Mouse (Mus musculus) hindbrain, embryonic 15.5 days (tissue): ENCODE data around the gene Cacna2d3. TPM values are rescaled to one million over a fixed set of nuclear protein-coding genes. Genes with fewer than 3 reads are reported as not detected.
A peak's percentile ranks its signal among the peaks of the same experiment; 100 is the strongest.

ENCODE experiments used
- ATAC-seq: fragments of 200-750 bp; cut with Nextera tagmentation; 2 replicates; pipeline ENCODE4 v1.8.0; 2017; ENCODE audit warnings: low read depth, moderate number of reproducible peaks, moderate TSS enrichment; ENCODE audit not compliant: low FRiP score
- H3K27ac ChIP-seq: fragments of 300-500 bp; sonication (generic); replicated peaks from 2 replicates; pipeline ENCODE4 v1.5.1; 2015; ENCODE audit warnings: mild to moderate bottlenecking, inconsistent platforms
- H3K27me3 ChIP-seq: fragments of 300-500 bp; sonication (generic); 2 replicates; pipeline ENCODE4 v1.6.1; 2015; ENCODE audit warnings: control low read depth, inconsistent platforms
- H3K36me3 ChIP-seq: fragments of 300-500 bp; sonication (generic); 2 replicates; pipeline ENCODE4 v1.6.1; 2015; ENCODE audit warnings: control low read depth, inconsistent platforms
- H3K4me1 ChIP-seq: fragments of 300-500 bp; sonication (generic); replicated peaks from 2 replicates; pipeline ENCODE4 v1.6.1; 2015; ENCODE audit warnings: control low read depth, inconsistent platforms
- H3K4me2 ChIP-seq: fragments of 300-500 bp; sonication (generic); 2 replicates; pipeline ENCODE4 v1.6.1; 2015; ENCODE audit warnings: moderate library complexity, mild to moderate bottlenecking, inconsistent platforms
- H3K4me3 ChIP-seq: fragments of 300-500 bp; sonication (generic); 2 replicates; pipeline ENCODE4 v1.5.1; 2015; ENCODE audit warnings: mild to moderate bottlenecking, inconsistent platforms
- H3K9ac ChIP-seq: fragments of 300-500 bp; sonication (generic); 2 replicates; pipeline ENCODE4 v1.6.1; 2015; ENCODE audit warnings: inconsistent platforms
- H3K9me3 ChIP-seq: fragments of 300-500 bp; sonication (generic); 2 replicates; pipeline ENCODE4 v1.6.1; 2016; ENCODE audit warnings: control low read depth, inconsistent platforms
- WGBS: fragments of 180-500 bp; shearing (Covaris S2); methylation state at CpG from one replicate; pipeline ENCODE4 v1.1.7; 2015; 5-methylcytosine and 5-hydroxymethylcytosine counted together
- polyA plus RNA-seq: library from polyadenylated mRNA; unstranded; fragments of >200 nt; fragmentation: Nextera tagmentation; extraction: Ambion mirVana; gene quantifications from 2 replicates; pipeline ENCODE4 v1.2.1, GENCODE M21; 2015

The Cacna2d3 gene
- polyA plus RNA-seq, 1 experiment from 2014 or later, result 47.1 TPM

DNA sequence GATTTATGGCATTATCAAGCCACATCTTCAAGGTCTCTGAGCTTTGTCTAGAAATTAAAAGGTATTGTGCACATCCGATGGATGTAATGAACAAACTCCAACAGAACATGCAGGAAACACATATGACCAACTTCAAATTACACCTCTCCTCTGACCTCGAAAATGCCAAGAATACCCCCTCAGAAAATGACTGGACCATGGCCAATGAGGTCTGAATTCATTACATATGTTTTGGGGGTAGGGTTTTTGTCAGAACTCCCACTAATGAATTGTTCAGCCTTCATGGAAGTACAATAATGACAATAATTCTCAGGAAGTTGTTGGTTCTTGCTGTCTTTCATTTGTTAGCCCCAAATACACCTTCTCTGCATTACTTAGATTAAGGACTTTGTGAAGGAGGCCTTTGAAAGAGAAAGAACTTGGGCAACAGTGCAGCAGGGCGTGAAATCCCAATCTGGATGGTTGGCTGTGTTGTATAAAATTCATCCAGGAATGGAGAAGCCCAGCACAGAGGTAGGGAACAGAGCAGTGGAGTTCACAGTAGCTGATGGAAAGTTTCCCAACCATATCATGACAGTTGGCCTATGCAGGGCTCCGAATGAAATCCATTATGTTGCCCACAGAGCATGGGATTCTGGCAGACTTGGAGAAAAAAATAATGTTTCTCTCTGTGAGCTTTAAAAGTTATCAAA lies 499.3 kb downstream of the Cacna2d3 start:
- no peaks in the 10 kb centered on the region for H3K27me3 ChIP-seq
- H3K4me3 ChIP-seq, result no peak overlapping the region
- no peak overlapping the region for H3K27ac ChIP-seq
- no peak overlapping the region for H3K4me2 ChIP-seq
- no peak overlapping the region for H3K9ac ChIP-seq
- H3K36me3 ChIP-seq, result no peaks in the 10 kb centered on the region
- no peaks in the 10 kb centered on the region for H3K9me3 ChIP-seq
- ATAC-seq, result no peak
- 0 out of 2 replicates have a peak, but pooled peaks cover 2% of the 10 kb centered on the region for H3K4me1 ChIP-seq
- 46% methylated on average over 4 of the region's 4 CpGs for whole genome bisulfite sequencing

DNA sequence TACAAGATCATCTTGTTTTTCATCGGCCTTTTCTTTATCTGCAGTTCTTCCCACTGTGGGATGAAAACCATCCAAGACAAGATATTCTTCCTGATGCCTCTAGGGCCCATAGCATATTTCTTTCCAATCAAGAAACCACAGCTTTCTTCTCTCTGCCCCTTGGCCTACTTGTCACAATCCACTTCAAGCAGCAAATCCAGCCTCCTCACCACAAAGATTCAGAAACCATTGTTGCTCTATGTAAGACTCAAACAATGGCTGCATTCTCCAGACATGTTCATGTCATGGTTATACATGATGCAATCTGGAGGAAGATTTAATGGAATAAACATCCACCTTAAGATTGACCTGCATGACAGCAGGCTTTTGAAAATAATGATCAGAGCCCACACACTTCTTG lies 505.6 kb downstream of the Cacna2d3 start:
- Histone ChIP-seq H3K27me3 (no peaks in the 10 kb centered on the region), H3K4me3 (no peak overlapping the region), H3K9me3 (no peaks in the 10 kb centered on the region), H3K4me1 (no peaks in the 10 kb centered on the region), H3K9ac (no peak overlapping the region), H3K27ac (no peak overlapping the region), H3K36me3 (no peaks in the 10 kb centered on the region), H3K4me2 (no peak overlapping the region)
- WGBS, result 66% methylated on average over 1 of the region's 1 CpGs
- ATAC-seq, result no peak

DNA sequence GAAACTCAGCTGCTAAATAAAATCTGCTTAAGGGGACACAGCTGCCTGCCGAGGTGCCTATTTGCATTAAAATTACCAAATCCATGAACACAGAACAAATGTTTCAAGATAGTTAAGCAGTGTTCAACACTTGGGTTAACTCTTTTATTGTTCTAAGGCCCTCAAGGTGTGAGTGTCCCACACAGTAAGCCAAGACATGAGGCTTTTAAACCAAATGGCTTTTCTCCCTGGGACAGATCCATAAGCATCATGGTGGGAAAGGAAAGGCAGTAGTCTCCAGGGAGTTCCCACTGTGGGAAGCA lies 516.7 kb downstream of the Cacna2d3 start:
- 0 out of 2 replicates have a peak, but pooled peaks have one; percentile 19 for ATAC-seq
- Histone ChIP-seq H3K4me1 (peaks cover 8% of the 10 kb centered on the region), H3K9me3 (no peaks in the 10 kb centered on the region), H3K4me2 (no peak overlapping the region), H3K27me3 (no peaks in the 10 kb centered on the region), H3K4me3 (no peak overlapping the region), H3K9ac (no peak overlapping the region), H3K36me3 (no peaks in the 10 kb centered on the region), H3K27ac (no peak overlapping the region)
- 16% methylated on average over 1 of the region's 1 CpGs for WGBS

DNA sequence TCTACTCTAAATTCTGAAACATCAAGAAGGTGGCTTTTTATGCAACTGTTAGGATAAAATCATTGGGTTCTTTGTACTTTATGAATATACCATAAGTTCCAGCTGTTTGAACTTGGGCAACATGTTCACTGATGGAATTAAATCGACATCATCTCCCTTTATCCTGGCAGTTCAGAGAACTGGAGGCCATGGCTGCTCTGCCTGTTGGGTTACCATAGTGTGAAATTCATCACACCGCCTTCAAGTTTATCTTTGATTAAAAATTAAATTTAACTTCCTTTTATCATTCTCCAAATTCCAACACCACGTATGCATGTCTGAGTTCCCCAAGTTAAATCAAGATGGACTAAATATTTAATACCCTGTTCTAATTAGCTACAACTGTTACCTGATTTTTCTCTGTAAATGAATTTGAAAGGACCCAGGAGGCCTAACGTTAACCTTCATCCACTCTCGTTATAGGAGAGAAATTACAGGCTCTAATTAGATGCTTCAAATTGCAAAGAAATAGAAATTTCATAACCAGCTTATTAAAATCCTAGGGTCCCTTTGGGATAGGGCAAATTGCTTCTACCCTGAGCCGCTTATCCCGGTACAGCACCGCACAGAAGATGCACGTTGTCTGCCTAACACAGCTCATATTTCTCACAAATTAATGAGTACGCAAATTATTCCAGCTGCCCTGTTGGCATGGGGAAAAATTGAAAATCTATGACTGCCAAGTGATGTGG lies 517.3 kb downstream of the Cacna2d3 start:
- Histone ChIP-seq H3K4me1 (peaks cover 8% of the 10 kb centered on the region), H3K36me3 (no peaks in the 10 kb centered on the region), H3K9ac (no peak overlapping the region), H3K4me3 (no peak overlapping the region), H3K27me3 (no peaks in the 10 kb centered on the region; the same call in 1 of the 2 replicates), H3K27ac (no peak overlapping the region), H3K4me2 (no peak overlapping the region), H3K9me3 (no peaks in the 10 kb centered on the region)
- peak; percentile 84 for ATAC-seq
- 44% methylated on average over 10 of the region's 10 CpGs for WGBS

DNA sequence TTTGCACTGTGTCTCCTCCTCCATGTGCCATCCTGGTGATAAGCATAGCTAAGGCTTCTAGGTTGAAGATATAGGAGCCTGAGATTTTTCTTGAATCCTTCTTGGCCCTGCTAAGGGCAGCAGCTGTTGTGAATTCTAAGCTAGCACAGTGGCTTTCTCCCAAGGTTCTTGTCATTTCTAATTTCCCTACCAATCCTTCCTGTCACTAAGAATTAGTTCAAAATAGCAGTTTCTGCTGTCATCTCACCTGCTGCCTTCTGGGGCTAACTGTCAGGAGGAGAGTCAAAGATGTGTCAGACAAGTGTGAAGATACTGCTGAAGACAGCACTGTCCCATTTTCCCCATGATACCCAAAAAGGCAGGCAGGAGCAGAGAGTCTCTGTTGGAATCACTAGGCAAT lies 525.5 kb downstream of the Cacna2d3 start:
- Histone ChIP-seq H3K27ac (no peak overlapping the region), H3K36me3 (no peaks in the 10 kb centered on the region), H3K4me2 (no peak overlapping the region)

DNA sequence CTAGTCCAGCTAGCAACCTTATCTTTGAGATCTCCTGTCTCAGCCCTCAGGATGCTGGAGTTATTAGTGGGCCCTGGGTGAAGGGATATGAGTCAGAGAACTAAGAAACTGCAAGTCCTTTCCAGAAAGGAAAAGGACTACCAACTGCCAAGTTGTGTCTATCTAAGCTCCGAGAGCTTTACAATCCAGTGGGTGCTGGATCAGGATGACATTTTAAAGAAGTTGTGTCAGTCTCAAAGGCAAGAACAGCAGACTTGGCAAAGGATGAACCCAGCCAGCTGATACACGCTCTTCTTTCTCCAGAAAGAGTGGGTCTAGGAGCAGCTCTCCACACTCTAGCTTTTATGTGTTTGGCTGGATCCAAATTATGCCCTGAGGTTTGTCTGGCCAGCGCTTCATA lies 530.2 kb downstream of the Cacna2d3 start:
- H3K27ac ChIP-seq, result no peak overlapping the region
- H3K9ac ChIP-seq, result no peak overlapping the region
- H3K9me3 ChIP-seq, result no peaks in the 10 kb centered on the region
- H3K27me3 ChIP-seq, result no peaks in the 10 kb centered on the region
- H3K36me3 ChIP-seq, result no peaks in the 10 kb centered on the region
- no peak for ATAC-seq
- H3K4me2 ChIP-seq, result no peak overlapping the region
- no peaks in the 10 kb centered on the region for H3K4me1 ChIP-seq
- whole genome bisulfite sequencing, result 96% methylated on average over 3 of the region's 3 CpGs
- no peak overlapping the region for H3K4me3 ChIP-seq

More for the DNA sequence above, 525.5 kb downstream of the Cacna2d3 start:
- H3K4me1 ChIP-seq, result no peaks in the 10 kb centered on the region
- no peak overlapping the region for H3K4me3 ChIP-seq
- H3K27me3 ChIP-seq, result peaks cover 3% of the 10 kb centered on the region; the same call in 1 of the 2 replicates
- H3K9me3 ChIP-seq, result no peaks in the 10 kb centered on the region
- H3K9ac ChIP-seq, result no peak overlapping the region
- no peak for ATAC-seq

DNA sequence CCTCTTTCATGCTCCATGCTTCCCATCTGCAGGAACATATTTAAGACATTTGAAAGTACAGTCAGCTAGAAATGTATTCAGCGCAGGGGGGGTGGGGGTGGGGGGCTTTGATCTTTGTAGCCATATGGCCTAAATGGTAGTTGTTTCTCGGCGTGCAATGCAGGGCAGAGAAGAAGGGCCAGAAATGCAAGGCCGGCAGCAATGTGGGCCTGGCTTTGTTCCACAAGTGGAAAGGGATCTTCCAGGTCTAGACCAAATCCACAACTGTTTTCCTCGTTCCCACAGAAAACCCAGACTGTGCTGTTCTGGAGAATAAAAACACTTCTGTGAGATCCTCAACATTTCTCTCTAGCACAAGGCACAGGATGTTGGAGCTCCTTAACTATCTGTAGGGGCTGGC lies 537.9 kb downstream of the Cacna2d3 start:
- Histone ChIP-seq H3K4me1 (peaks cover 11% of the 10 kb centered on the region), H3K9me3 (no peaks in the 10 kb centered on the region), H3K27me3 (peaks cover 5% of the 10 kb centered on the region; the same call in 1 of the 2 replicates), H3K4me3 (no peak overlapping the region), H3K36me3 (no peaks in the 10 kb centered on the region), H3K9ac (no peak overlapping the region), H3K4me2 (no peak overlapping the region), H3K27ac (no peak overlapping the region)
- no peak for ATAC-seq
- WGBS, result 78% methylated on average over 5 of the region's 5 CpGs

DNA sequence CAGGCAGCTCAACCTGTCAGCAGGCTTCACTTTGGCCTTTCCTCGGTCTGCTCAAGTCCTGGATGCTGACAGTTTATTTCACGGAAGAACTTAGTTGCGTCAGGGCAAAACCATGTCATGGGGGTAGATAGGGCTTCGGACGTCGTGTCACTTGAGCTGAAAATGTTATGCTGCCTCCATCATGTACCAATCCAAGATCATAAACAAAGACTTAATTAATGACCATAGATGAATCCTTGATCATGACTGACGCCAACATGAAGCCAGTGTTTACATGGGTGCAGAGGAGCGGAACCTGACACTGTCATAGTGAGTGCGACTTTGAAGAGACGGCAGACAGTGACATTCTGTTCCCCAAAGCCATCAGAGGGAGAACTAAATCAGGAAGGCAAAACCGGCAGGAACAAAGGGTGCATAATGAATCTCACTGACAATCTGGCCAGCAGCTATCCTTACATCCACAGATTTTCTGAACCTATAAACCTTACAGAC lies 542.2 kb downstream of the Cacna2d3 start:
- Histone ChIP-seq H3K4me1 (peaks cover 17% of the 10 kb centered on the region), H3K9ac (no peak overlapping the region), H3K36me3 (no peaks in the 10 kb centered on the region), H3K4me2 (peak overlapping the region; percentile 10; the same call in 1 of the 2 replicates), H3K9me3 (no peaks in the 10 kb centered on the region), H3K27me3 (peaks cover 5% of the 10 kb centered on the region; the same call in 1 of the 2 replicates), H3K27ac (peak overlapping the region; percentile 38), H3K4me3 (no peak overlapping the region)
- 14% methylated on average over 11 of the region's 11 CpGs for WGBS
- peak; percentile 59; the same call in 1 of the 2 replicates for ATAC-seq

DNA sequence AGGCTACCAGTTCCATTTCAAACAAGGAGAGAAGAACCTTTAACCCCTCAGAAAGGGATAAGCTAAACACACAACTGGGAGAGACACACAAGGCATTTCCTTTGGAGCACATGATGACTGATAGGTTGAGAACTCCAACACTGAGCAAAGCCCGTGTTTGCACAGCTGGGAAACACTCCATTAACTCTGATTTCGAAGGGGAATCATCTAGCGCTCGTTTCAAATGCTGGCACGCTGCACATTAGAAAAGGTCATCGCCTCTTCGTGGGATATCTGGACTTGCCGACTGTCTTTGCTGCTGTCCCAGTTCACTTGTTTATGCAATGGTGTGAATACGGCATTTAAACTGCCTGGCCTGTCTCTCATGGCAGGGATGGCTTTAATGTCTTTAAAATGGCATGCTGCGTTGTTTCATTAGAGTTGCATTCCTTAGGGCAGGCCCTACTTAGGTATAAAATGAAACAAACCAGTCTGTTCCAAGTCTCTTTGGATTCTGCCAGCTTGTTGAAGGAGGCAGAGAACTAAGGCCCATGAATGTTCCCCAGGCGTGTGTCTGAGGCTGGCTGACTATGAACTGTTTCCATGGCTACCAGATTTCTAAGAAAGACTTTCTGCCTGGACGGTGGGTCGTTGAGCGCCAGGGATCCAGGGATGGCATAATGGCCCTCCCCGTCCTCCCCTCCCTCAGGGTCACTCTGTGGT lies 542.8 kb downstream of the Cacna2d3 start:
- H3K4me3 ChIP-seq, result no peak overlapping the region
- 10% methylated on average over 15 of the region's 15 CpGs for WGBS
- H3K4me2 ChIP-seq, result peak overlapping the region; percentile 10; the same call in 1 of the 2 replicates
- no peak overlapping the region for H3K9ac ChIP-seq
- H3K36me3 ChIP-seq, result no peaks in the 10 kb centered on the region
- H3K27ac ChIP-seq, result peak overlapping the region; percentile 38
- ATAC-seq, result peak; percentile 93
- peaks cover 17% of the 10 kb centered on the region for H3K4me1 ChIP-seq
- no peaks in the 10 kb centered on the region for H3K9me3 ChIP-seq
- H3K27me3 ChIP-seq, result 0 out of 2 replicates have a peak, but pooled peaks cover 3% of the 10 kb centered on the region

DNA sequence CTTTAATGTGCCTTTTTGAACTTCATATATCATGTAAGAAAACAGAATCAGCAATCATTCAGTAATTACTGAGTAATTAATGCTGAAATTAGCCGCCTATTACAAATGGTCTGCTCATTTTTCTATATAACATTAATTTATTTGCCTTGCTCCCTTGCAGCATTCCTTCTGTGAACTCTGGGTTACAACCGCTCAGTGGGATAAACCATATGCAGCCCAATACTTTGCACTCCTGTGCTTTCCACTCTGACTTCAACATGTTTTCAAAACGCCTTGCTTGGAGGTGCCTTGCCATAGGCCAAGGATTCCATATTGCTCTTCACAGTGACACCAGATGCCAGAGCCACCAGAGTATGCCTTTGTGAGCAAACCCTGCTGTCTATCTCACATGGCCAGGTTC lies 546.9 kb downstream of the Cacna2d3 start:
- WGBS, result 79% methylated on average over 3 of the region's 3 CpGs
- H3K4me1 ChIP-seq, result peaks cover 16% of the 10 kb centered on the region
- no peaks in the 10 kb centered on the region for H3K36me3 ChIP-seq
- H3K4me3 ChIP-seq, result no peak overlapping the region
- no peaks in the 10 kb centered on the region for H3K9me3 ChIP-seq
- no peak overlapping the region for H3K27ac ChIP-seq
- H3K4me2 ChIP-seq, result no peak overlapping the region
- no peak for ATAC-seq
- H3K9ac ChIP-seq, result no peak overlapping the region
- H3K27me3 ChIP-seq, result no peaks in the 10 kb centered on the region

DNA sequence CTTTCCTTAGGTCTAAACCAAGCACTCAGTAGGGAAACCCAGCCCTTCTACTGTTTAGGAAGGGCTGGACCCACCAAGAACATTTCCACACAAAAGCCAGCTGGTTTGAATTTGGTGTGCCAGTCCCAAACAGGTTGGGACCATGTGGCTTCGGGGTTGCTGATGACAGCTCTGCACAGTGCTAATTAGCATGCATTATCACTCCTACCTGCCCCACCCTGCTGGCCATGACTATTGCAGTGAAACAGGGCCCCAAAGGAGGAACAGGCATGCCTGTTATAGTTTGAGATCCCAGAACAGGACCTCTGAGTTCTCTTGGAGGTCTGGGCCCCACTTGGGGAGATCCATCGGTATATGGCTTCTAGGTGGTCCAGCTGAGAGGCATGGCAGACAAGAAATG lies 549.5 kb downstream of the Cacna2d3 start:
- Histone ChIP-seq H3K4me1 (no peaks in the 10 kb centered on the region), H3K27me3 (0 out of 2 replicates have a peak, but pooled peaks cover 2% of the 10 kb centered on the region), H3K9me3 (no peaks in the 10 kb centered on the region), H3K27ac (no peak overlapping the region), H3K4me2 (no peak overlapping the region), H3K36me3 (no peaks in the 10 kb centered on the region), H3K4me3 (no peak overlapping the region), H3K9ac (no peak overlapping the region)
- no peak for ATAC-seq
- 85% methylated on average over 2 of the region's 2 CpGs for WGBS

DNA sequence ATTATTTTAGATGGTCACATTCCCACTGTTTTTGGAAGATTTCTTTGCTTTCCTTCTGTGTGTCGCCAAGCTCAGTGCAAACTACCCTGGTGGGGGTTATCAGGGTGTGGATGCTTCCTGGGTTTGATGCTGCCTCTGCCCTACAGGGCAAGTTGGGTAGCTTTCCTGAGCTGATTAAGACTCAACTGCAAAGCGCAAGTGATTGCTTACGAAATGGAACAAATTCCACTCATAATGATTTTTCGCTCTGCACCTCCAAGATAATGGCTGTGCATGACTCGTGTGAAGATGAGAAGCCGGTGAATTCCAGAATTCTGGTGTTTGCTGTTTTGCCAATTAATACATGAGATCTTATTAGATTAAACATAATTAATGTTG lies 557.0 kb downstream of the Cacna2d3 start:
- ATAC-seq, result 0 out of 2 replicates have a peak, but pooled peaks have one; percentile 19
- Histone ChIP-seq H3K9ac (no peak overlapping the region), H3K27me3 (0 out of 2 replicates have a peak, but pooled peaks cover 2% of the 10 kb centered on the region), H3K36me3 (no peaks in the 10 kb centered on the region), H3K9me3 (no peaks in the 10 kb centered on the region), H3K27ac (no peak overlapping the region), H3K4me2 (no peak overlapping the region), H3K4me3 (no peak overlapping the region), H3K4me1 (peaks cover 11% of the 10 kb centered on the region)
- WGBS, result 70% methylated on average over 6 of the region's 6 CpGs
